Mouse (Mus musculus) olfactory bulb, adult 2 months (tissue): Measurements from ENCODE around the gene Traf3ip2.

Experiments used
- CTCF ChIP-seq: fragments of 200-500 bp; IDR thresholded peaks from 2 replicates; pipeline ENCODE4 v1.5.1; 2012; ENCODE audit warnings: low read depth, mild to moderate bottlenecking, low read length, moderate library complexity; ENCODE audit not compliant: insufficient read depth
- POLR2A ChIP-seq: fragments of 200-500 bp; IDR thresholded peaks from 2 replicates; pipeline ENCODE4 v1.6.1; 2012; ENCODE audit warnings: mild to moderate bottlenecking, low read depth, low read length, moderate library complexity; ENCODE audit not compliant: insufficient read depth

- no peak for TF ChIP-seq CTCF
- TF ChIP-seq POLR2A = no peak
These were observed 62.0 kb downstream of the Traf3ip2 start for GRCm38 (mm10) chr10:39674766-39675165.
